Mouse (Mus musculus) neural tube, embryonic 14.5 days (tissue): ENCODE results near the gene Rps21. TPM values are rescaled to one million over a fixed set of nuclear protein-coding genes. Genes with fewer than 3 reads are reported as not detected.
"Not testable (repeated sequence)": the region's sequence is repeated elsewhere in the genome, so short reads cannot be mapped to it uniquely, and the experiment has no call there.

ENCODE experiments used
- ATAC-seq: fragments of 200-750 bp; cut with Nextera tagmentation; 2 replicates; pipeline ENCODE4 v1.8.0; 2017; ENCODE audit warnings: low read depth, mild to moderate bottlenecking, moderate TSS enrichment, moderate library complexity
- H3K27ac ChIP-seq: fragments of 300-500 bp; sonication (generic); 2 replicates; pipeline ENCODE4 v1.5.1; 2014; ENCODE audit warnings: low read depth, mild to moderate bottlenecking, control low read depth, low read length, moderate library complexity, mixed read lengths
- H3K27me3 ChIP-seq: fragments of 300-500 bp; sonication (generic); 2 replicates; pipeline ENCODE4 v1.6.1; 2014; ENCODE audit warnings: low read length; ENCODE audit not compliant: control insufficient read depth, insufficient read depth
- H3K36me3 ChIP-seq: fragments of 300-500 bp; sonication (generic); 2 replicates; pipeline ENCODE4 v1.6.1; 2014; ENCODE audit warnings: low read length, mixed read lengths; ENCODE audit not compliant: control insufficient read depth, insufficient read depth
- H3K4me1 ChIP-seq: fragments of 300-500 bp; sonication (generic); 2 replicates; pipeline ENCODE4 v1.6.1; 2014; ENCODE audit warnings: low read length; ENCODE audit not compliant: control insufficient read depth, insufficient read depth
- H3K4me2 ChIP-seq: fragments of 300-500 bp; sonication (generic); 2 replicates; pipeline ENCODE4 v1.6.1; 2014; ENCODE audit warnings: mild to moderate bottlenecking, low read depth, low read length, control low read depth
- H3K4me3 ChIP-seq: fragments of 300-500 bp; sonication (generic); 2 replicates; pipeline ENCODE4 v1.5.1; 2014; ENCODE audit warnings: low read depth, low read length, control low read depth, mixed read lengths
- H3K9ac ChIP-seq: fragments of 300-500 bp; sonication (generic); replicated peaks from 2 replicates; pipeline ENCODE4 v1.6.1; 2014; ENCODE audit warnings: low read depth, mild to moderate bottlenecking, control low read depth, low read length, mixed read lengths
- H3K9me3 ChIP-seq: fragments of 300-500 bp; sonication (generic); 2 replicates; pipeline ENCODE4 v1.6.1; 2016; ENCODE audit warnings: low read length; ENCODE audit not compliant: control insufficient read depth
- WGBS: fragments of 180-500 bp; shearing (Covaris S2); extraction: QIAGEN DNeasy Blood & Tissue Kit; methylation state at CpG from one replicate; pipeline ENCODE4 v1.1.7; 2014; 5-methylcytosine and 5-hydroxymethylcytosine counted together
- polyA plus RNA-seq: library from polyadenylated mRNA; unstranded; fragments of >200 nt; fragmentation: Nextera tagmentation; extraction: Ambion mirVana; gene quantifications from 2 replicates; pipeline ENCODE4 v1.2.1, GENCODE M21; 2014

Rps21 gene
- polyA plus RNA-seq, 1 experiment from 2014 or later, result 421 TPM

GRCm38 (mm10) chr2:180259826-180260609 is 2.8 kb downstream of the Rps21 start:
- not testable (repeated sequence) for H3K27ac ChIP-seq, H3K27me3 ChIP-seq, H3K4me2 ChIP-seq, H3K9ac ChIP-seq, ATAC-seq, H3K9me3 ChIP-seq, H3K4me3 ChIP-seq
- Histone ChIP-seq H3K4me1 (peaks cover 17% of the 10 kb centered on the region), H3K36me3 (peaks cover 41% of the 10 kb centered on the region)
- 77% methylated on average over 17 of the region's 17 CpGs for WGBS

- H3K36me3 ChIP-seq, result peaks cover 41% of the 10 kb centered on the region
- WGBS, result 68% methylated on average over 8 of the region's 8 CpGs
Observed at GRCm38 (mm10) chr2:180260610-180261480, 3.7 kb downstream of the Rps21 start.

GRCm38 (mm10) chr2:180261901-180262300 is 4.7 kb downstream of the Rps21 start:
- H3K36me3 ChIP-seq, result peaks cover 41% of the 10 kb centered on the region

More at GRCm38 (mm10) chr2:180260610-180261480, 3.7 kb downstream of the Rps21 start:
- Histone ChIP-seq H3K27ac (no peak overlapping the region), H3K27me3 (no peaks in the 10 kb centered on the region), H3K9me3 (no peaks in the 10 kb centered on the region), H3K4me2 (no peak overlapping the region), H3K4me3 (no peak overlapping the region), H3K9ac (no peak overlapping the region), H3K4me1 (peaks cover 15% of the 10 kb centered on the region)
- no peak for ATAC-seq

GRCm38 (mm10) chr2:180262441-180262840 is 5.3 kb downstream of the Rps21 start:
- peaks cover 41% of the 10 kb centered on the region for H3K36me3 ChIP-seq

More at GRCm38 (mm10) chr2:180261901-180262300, 4.7 kb downstream of the Rps21 start:
- Histone ChIP-seq H3K4me1 (peaks cover 9% of the 10 kb centered on the region), H3K9me3 (no peaks in the 10 kb centered on the region), H3K9ac (no peak overlapping the region), H3K4me3 (no peak overlapping the region), H3K4me2 (no peak overlapping the region), H3K27ac (no peak overlapping the region), H3K27me3 (no peaks in the 10 kb centered on the region)
- no peak for ATAC-seq
- 94% methylated on average over 7 of the region's 7 CpGs for WGBS

GRCm38 (mm10) chr2:180262891-180263290 is 5.7 kb downstream of the Rps21 start:
- no peak overlapping the region for H3K4me3 ChIP-seq
- H3K27ac ChIP-seq, result no peak overlapping the region
- H3K36me3 ChIP-seq, result peaks cover 41% of the 10 kb centered on the region
- no peaks in the 10 kb centered on the region for H3K27me3 ChIP-seq
- H3K9me3 ChIP-seq, result no peaks in the 10 kb centered on the region
- H3K4me2 ChIP-seq, result no peak overlapping the region
- ATAC-seq, result no peak
- peaks cover 8% of the 10 kb centered on the region for H3K4me1 ChIP-seq
- WGBS, result 90% methylated on average over 10 of the region's 10 CpGs
- no peak overlapping the region for H3K9ac ChIP-seq

More at GRCm38 (mm10) chr2:180262441-180262840, 5.3 kb downstream of the Rps21 start:
- no peak for ATAC-seq
- Histone ChIP-seq H3K4me2 (no peak overlapping the region), H3K4me3 (no peak overlapping the region), H3K27ac (no peak overlapping the region), H3K4me1 (peaks cover 9% of the 10 kb centered on the region), H3K9ac (no peak overlapping the region), H3K9me3 (no peaks in the 10 kb centered on the region), H3K27me3 (no peaks in the 10 kb centered on the region)
- WGBS, result 82% methylated on average over 3 of the region's 3 CpGs

GRCm38 (mm10) chr2:180267955-180268354 is 10.8 kb downstream of the Rps21 start:
- Histone ChIP-seq H3K27me3 (no peaks in the 10 kb centered on the region), H3K9me3 (no peaks in the 10 kb centered on the region), H3K4me2 (no peak overlapping the region), H3K27ac (no peak overlapping the region), H3K9ac (no peak overlapping the region), H3K4me3 (no peak overlapping the region), H3K4me1 (peaks cover 11% of the 10 kb centered on the region), H3K36me3 (peaks cover 7% of the 10 kb centered on the region)
- ATAC-seq, result no peak
- 52% methylated on average over 2 of the region's 2 CpGs for WGBS

- H3K4me3 ChIP-seq, result no peak overlapping the region
- H3K4me1 ChIP-seq, result peaks cover 11% of the 10 kb centered on the region
- H3K9ac ChIP-seq, result no peak overlapping the region
- no peaks in the 10 kb centered on the region for H3K27me3 ChIP-seq
- H3K9me3 ChIP-seq, result no peaks in the 10 kb centered on the region
- H3K4me2 ChIP-seq, result no peak overlapping the region
- ATAC-seq, result no peak
- H3K27ac ChIP-seq, result no peak overlapping the region
- H3K36me3 ChIP-seq, result no peaks in the 10 kb centered on the region
- 93% methylated on average over 10 of the region's 10 CpGs for WGBS
Observed at GRCm38 (mm10) chr2:180269329-180269728, 12.2 kb downstream of the Rps21 start.

GRCm38 (mm10) chr2:180270537-180271255 is 13.5 kb downstream of the Rps21 start:
- H3K36me3 ChIP-seq, result no peaks in the 10 kb centered on the region
- peaks cover 11% of the 10 kb centered on the region for H3K4me1 ChIP-seq
- H3K9me3 ChIP-seq, result no peaks in the 10 kb centered on the region
- no peak overlapping the region for H3K4me3 ChIP-seq
- no peak overlapping the region for H3K4me2 ChIP-seq
- H3K27me3 ChIP-seq, result no peaks in the 10 kb centered on the region
- WGBS, result 66% methylated on average over 7 of the region's 7 CpGs
- no peak overlapping the region for H3K27ac ChIP-seq
- H3K9ac ChIP-seq, result no peak overlapping the region
- no peak for ATAC-seq
